Mouse (Mus musculus) effector memory CD4-positive, alpha-beta T cell, adult 5 months (primary cell): ENCODE measurements around the gene Olfr462. TPM values are rescaled to one million over a fixed set of nuclear protein-coding genes. Genes with fewer than 3 reads are reported as not detected.

Experiments
- polyA plus RNA-seq: library from polyadenylated mRNA; unstranded; fragments of 100-300 nt; shearing (Covaris generic); gene quantifications from one replicate; pipeline ENCODE4 v1.2.1, GENCODE M21; 2017

Olfr462 gene
- polyA plus RNA-seq: not detected

DNA sequence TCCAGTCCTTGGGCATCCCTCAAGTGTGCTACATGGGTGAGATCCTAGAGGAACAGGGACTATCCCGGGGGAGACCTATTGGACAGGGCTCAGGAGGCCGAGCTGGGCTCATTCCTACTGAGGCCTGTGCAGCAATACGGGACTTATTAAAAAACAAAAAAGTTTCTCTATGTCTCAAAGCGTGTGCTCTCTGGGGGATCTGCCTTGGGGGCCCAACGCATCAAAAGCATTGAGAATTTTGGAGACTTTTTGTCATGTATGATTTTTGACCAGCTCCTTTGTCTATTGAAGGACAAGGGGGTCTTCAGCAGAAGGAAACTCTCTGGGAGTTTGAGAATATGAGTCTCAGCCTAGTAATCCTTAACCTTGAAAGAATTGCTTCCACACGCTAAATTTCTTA is at the start of gene Olfr462:
TSS of gene Olfr462 (minus strand) at position 101 of the 400 bp plus-strand sequence.

DNA sequence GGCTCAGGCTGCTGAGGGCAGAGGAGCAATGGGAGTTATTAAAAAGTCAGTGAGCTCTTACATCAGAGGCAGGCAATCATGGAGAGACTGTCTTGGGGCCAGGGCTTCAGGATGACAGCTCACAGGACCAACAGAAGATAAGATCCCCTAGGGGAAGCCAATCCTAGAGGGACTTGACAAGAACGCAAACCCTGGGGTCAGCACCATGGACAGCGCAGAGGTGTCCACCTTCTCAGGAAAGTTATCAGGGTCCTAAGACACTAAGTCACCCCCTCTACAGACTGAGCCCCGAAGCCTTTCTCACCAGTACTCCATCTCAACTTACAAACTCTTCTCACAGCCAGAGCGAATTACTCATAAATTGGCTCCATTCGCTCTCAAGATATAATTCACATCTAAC is 28.9 kb upstream of the Olfr462 start, which contains the start of gene Olfr464:
TSS of gene Olfr464 (minus strand) at position 2 of the 400 bp plus-strand sequence.

DNA sequence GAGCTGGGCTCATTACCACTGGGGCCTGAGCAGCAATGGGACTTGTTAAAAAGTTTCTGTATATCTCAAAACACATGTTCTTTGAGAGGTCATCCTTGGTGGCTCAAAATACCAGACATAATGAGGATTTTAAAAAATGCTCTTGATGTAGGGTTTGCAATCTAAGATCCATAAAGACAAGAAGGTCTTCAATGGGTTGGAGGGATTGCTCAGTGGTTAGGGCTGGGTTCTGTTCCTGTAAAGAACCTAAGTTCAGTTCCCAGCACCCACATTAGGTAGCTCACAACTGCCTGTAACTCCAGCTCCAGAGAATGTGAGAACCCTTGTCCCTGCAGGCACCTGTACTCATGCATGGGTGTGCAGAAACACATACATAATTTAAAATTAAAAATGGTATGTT is 5.2 kb upstream of the Olfr462 start, which contains the start of gene Olfr463:
TSS of gene Olfr463 (minus strand) at position 101 of the 400 bp plus-strand sequence.

GRCm38 (mm10) chr11:87875436-87875835 is 16.6 kb downstream of the Olfr462 start, which contains the start of gene Epx:
TSS of gene Epx (minus strand) at chr11:87875536.

DNA sequence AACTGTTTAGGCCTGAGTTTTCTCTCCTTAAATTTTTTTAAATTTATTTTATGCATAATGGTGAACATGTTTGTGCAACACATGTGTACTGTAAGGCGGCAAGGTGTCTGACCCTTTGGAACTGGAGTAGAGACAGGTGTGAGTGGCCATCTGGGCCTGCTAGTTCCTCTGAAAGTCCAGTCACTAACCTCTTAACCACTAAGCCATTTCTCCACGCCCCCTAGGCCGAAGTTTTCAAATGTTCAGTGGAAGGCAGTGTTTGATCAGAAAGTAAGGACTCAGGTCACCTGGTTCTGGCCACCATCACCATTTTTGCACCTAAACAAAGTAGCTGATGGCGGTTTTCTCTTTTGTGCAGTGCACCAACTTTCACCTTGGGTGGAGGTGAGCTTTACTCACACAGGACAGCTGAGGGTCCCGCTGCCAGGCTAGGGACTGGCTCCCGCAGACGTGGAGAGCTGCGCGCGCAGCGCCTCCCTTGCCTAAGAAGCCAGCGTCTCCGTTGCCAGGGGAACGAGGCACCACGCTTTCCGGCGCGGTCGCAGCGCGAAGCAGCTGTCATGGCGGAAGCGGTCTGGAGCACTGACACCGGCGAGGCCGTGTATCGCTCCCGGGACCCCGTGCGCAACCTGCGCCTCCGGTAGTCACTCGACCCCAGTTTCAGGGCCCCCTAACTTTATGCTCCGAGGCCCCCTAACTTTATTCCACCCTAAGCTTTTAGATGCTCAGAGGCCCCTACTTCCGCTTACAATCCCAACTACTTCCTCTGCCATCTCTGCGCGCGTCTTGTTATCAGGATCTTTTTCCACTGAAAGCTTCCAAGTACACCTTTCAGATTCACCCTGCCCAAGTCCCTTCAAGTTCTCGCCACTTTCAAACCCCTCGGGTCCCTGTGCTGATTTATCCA is 39.1 kb downstream of the Olfr462 start, which contains the start of gene Mks1:
TSS of gene Mks1 (plus strand) at position 526 of the 907 bp plus-strand sequence.

Other genes starting within 250 kb of the Olfr462 start
- gene Rnf43, start 229.5 kb downstream of the Olfr462 start, polyA plus RNA-seq: 8.0 TPM
- 418 TPM for gene Supt4a, start 154.7 kb downstream of the Olfr462 start, polyA plus RNA-seq
- gene Tspoap1, start 131.7 kb downstream of the Olfr462 start, polyA plus RNA-seq: 2.2 TPM
- gene Mpo, start 98.7 kb downstream of the Olfr462 start, polyA plus RNA-seq: not detected
- gene Lpo, start 64.0 kb downstream of the Olfr462 start, polyA plus RNA-seq: not detected
- 15.5 TPM for gene Mks1, start 39.1 kb downstream of the Olfr462 start, polyA plus RNA-seq
- not detected for gene Epx, start 16.7 kb downstream of the Olfr462 start, polyA plus RNA-seq
- gene Olfr463, start 5.1 kb upstream of the Olfr462 start, polyA plus RNA-seq: not detected
- not detected for gene Olfr464, start 28.7 kb upstream of the Olfr462 start, polyA plus RNA-seq
- 19.6 TPM for gene Dynll2, start 95.3 kb upstream of the Olfr462 start, polyA plus RNA-seq
- 236 TPM for gene Srsf1, start 155.1 kb upstream of the Olfr462 start, polyA plus RNA-seq
- 47.2 TPM for gene Vezf1, start 176.0 kb upstream of the Olfr462 start, polyA plus RNA-seq
- gene Cuedc1, start 205.8 kb upstream of the Olfr462 start, polyA plus RNA-seq: 1.1 TPM